Mouse (Mus musculus): ENCODE data around the gene Il17rc. TPM values are rescaled to one million over a fixed set of nuclear protein-coding genes. Genes with fewer than 3 reads are reported as not detected.

The Il17rc gene
- total RNA-seq, 1 experiment: 6.2 TPM

DNA sequence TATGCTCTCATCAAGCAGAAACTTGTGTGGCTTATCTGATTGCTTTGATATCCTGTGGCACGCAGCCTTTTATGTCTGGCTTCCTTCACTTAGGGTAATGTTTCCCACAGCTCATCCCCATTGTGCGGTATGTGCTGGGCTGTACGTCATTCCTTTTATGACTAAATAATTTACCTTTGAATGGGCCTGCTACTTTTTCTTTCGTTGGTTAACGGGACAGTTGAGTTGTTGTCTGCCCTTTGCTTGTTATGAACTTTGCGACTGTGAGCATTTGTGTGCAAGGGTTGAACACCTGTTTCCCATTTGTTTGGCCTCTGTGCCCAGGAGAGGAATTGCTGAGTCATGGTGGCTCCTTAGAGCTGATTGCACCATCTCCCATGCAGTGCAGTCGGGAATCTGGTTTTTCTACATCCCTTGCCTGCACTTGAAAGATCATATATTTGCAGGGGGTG is 15.9 kb downstream of the Il17rc start:
- Histone ChIP-seq H3K9me3 (ENCODE audit: control insufficient read depth, insufficient read depth, low read depth, low read length) (no peaks in the 10 kb centered on the region), H3K27ac (ENCODE audit: insufficient read depth, low read depth, low read length, poor library complexity, severe bottlenecking) (0 out of 2 replicates have a peak overlapping the region, but pooled peaks have one; percentile 8), H3K36me3 (ENCODE audit: control insufficient read depth, insufficient read depth, low read length, poor library complexity, severe bottlenecking) (peaks cover 3% of the 10 kb centered on the region; the same call in 1 of the 2 replicates), H3K4me1 (ENCODE audit: control insufficient read depth in 2 of 2, insufficient read depth in 2 of 2, low read length in 2 of 2, poor library complexity in 1 of 2) (peaks cover 10 to 21% of the 10 kb centered on the region in 2 experiments), H3K9ac (ENCODE audit: insufficient read depth, low read depth, low read length, poor library complexity, severe bottlenecking) (no peak overlapping the region; the same call in 1 of the 2 replicates), H3K4me3 (ENCODE audit: insufficient read depth in 1 of 2, low read depth in 1 of 2, low read length in 2 of 2, poor library complexity in 1 of 2, severe bottlenecking in 1 of 2) (no peak overlapping the region)
- no peak for TF ChIP-seq ZNF384 (IDR thresholded peaks at IDR 0.05; ENCODE audit: low read depth, low read length)
- TF ChIP-seq MAFK (IDR thresholded peaks at IDR 0.05; ENCODE audit: insufficient read depth, low read depth, low read length): peak; percentile 98
- no peak for DNase-seq (ENCODE audit: low read depth, low spot score)
- in situ Hi-C loops (cut with MboI; ENCODE audit: low sequenced_read_pairs in 2 of 2, unreplicated experiment in 2 of 2): no loop called here

DNA sequence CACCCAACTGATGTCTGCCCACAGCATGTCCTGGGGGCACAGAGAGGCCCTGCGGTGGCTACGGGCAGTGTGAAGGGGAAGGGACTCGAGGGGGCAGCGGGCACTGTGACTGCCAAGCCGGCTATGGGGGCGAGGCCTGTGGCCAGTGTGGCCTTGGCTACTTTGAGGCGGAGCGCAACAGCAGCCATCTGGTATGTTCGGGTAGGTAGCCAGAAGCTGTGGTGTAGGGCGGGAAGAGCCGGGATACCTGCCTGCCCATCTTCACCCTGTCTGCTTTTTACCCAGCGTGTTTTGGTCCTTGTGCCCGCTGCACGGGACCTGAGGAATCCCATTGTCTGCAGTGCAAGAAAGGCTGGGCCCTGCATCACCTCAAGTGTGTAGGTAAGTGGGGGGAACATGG is 18.2 kb downstream of the Il17rc start:
- Histone ChIP-seq H3K9ac (ENCODE audit: insufficient read depth, low read depth, low read length, poor library complexity, severe bottlenecking) (no peak overlapping the region), H3K27ac (ENCODE audit: insufficient read depth, low read depth, low read length, poor library complexity, severe bottlenecking) (no peak overlapping the region), H3K4me1 (ENCODE audit: control insufficient read depth in 2 of 2, insufficient read depth in 2 of 2, low read length in 2 of 2, poor library complexity in 1 of 2) (peaks cover 10 to 23% of the 10 kb centered on the region in 2 experiments), H3K4me3 (ENCODE audit: insufficient read depth in 1 of 2, low read depth in 1 of 2, low read length in 2 of 2, poor library complexity in 1 of 2, severe bottlenecking in 1 of 2) (peak overlapping the region; percentile 12 to 23; a peak in 2 of 4 replicates), H3K36me3 (ENCODE audit: control insufficient read depth, insufficient read depth, low read length, poor library complexity, severe bottlenecking) (peaks cover 3% of the 10 kb centered on the region; the same call in 1 of the 2 replicates), H3K9me3 (ENCODE audit: control insufficient read depth, insufficient read depth, low read depth, low read length) (no peaks in the 10 kb centered on the region)
- TF ChIP-seq ZC3H11A (IDR thresholded peaks at IDR 0.05; ENCODE audit: borderline replicate concordance, low read depth, low read length) (no peak), MAFK (IDR thresholded peaks at IDR 0.05; ENCODE audit: insufficient read depth, low read depth, low read length) (no peak), ZNF384 (IDR thresholded peaks at IDR 0.05; ENCODE audit: low read depth, low read length) (no peak), CHD2 (IDR thresholded peaks at IDR 0.05; ENCODE audit: low read depth, low read length) (no peak), HCFC1 (IDR thresholded peaks at IDR 0.05; ENCODE audit: borderline replicate concordance, insufficient read depth, low read length) (no peak)
- in situ Hi-C loops (cut with MboI; ENCODE audit: low sequenced_read_pairs in 2 of 2, unreplicated experiment in 2 of 2): no loop called here
- DNase-seq (ENCODE audit: low read depth, low spot score): no peak

DNA sequence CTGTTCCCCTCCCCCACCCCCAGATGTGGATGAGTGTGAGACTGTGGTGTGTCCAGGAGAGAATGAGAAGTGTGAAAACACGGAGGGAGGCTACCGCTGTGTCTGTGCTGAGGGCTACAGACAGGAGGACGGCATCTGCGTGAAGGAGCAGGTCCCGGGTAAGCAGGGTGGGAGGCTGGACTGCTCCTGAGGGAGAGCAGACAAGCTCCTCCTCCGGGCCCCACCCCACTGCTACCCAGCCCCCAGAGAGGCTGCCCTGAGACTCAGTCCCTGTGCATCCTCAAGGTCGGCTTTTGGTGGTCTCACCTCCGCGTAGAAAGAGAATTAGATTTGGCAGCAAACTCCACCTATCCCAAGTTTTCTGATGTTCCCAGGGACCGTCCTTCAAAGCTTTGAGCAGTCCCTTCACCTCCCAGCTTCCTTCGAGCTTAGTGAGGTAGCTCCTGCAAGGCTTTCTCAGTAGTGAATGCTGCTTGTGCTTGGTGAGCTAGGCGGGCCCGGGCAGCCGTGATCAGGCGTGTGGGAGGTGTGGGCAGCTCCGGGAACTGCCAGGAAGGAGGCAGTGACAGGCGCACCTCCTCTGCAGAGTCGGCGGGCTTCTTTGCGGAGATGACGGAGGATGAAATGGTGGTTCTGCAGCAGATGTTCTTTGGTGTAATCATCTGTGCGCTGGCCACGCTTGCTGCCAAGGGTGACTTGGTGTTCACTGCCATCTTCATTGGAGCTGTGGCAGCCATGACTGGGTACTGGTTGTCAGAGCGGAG is 21.1 kb downstream of the Il17rc start:
- no peaks in the 10 kb centered on the region for H3K9me3 ChIP-seq (ENCODE audit: control insufficient read depth, insufficient read depth, low read depth, low read length)
- peaks cover 4 to 23% of the 10 kb centered on the region in 2 experiments for H3K4me1 ChIP-seq (ENCODE audit: control insufficient read depth in 2 of 2, insufficient read depth in 2 of 2, low read length in 2 of 2, poor library complexity in 1 of 2)
- peak overlapping the region; percentile 14 to 31; a peak in 2 of 4 replicates for H3K4me3 ChIP-seq (ENCODE audit: insufficient read depth in 1 of 2, low read depth in 1 of 2, low read length in 2 of 2, poor library complexity in 1 of 2, severe bottlenecking in 1 of 2)
- no peak for DNase-seq (ENCODE audit: low read depth, low spot score)
- no peak overlapping the region for H3K27ac ChIP-seq (ENCODE audit: insufficient read depth, low read depth, low read length, poor library complexity, severe bottlenecking)
- peaks cover 3% of the 10 kb centered on the region; the same call in 1 of the 2 replicates for H3K36me3 ChIP-seq (ENCODE audit: control insufficient read depth, insufficient read depth, low read length, poor library complexity, severe bottlenecking)
- H3K9ac ChIP-seq (ENCODE audit: insufficient read depth, low read depth, low read length, poor library complexity, severe bottlenecking): peak overlapping the region; percentile 6; the same call in 1 of the 2 replicates
- no peak for TF ChIP-seq ZNF384 (IDR thresholded peaks at IDR 0.05; ENCODE audit: low read depth, low read length)
- TF ChIP-seq ZC3H11A (IDR thresholded peaks at IDR 0.05; ENCODE audit: borderline replicate concordance, low read depth, low read length): no peak
- no peak for TF ChIP-seq MAFK (IDR thresholded peaks at IDR 0.05; ENCODE audit: insufficient read depth, low read depth, low read length)
- TF ChIP-seq HCFC1 (IDR thresholded peaks at IDR 0.05; ENCODE audit: borderline replicate concordance, insufficient read depth, low read length): no peak
- no peak for TF ChIP-seq CHD2 (IDR thresholded peaks at IDR 0.05; ENCODE audit: low read depth, low read length)
- in situ Hi-C loops (cut with MboI; ENCODE audit: low sequenced_read_pairs in 2 of 2, unreplicated experiment in 2 of 2): no loop called here

DNA sequence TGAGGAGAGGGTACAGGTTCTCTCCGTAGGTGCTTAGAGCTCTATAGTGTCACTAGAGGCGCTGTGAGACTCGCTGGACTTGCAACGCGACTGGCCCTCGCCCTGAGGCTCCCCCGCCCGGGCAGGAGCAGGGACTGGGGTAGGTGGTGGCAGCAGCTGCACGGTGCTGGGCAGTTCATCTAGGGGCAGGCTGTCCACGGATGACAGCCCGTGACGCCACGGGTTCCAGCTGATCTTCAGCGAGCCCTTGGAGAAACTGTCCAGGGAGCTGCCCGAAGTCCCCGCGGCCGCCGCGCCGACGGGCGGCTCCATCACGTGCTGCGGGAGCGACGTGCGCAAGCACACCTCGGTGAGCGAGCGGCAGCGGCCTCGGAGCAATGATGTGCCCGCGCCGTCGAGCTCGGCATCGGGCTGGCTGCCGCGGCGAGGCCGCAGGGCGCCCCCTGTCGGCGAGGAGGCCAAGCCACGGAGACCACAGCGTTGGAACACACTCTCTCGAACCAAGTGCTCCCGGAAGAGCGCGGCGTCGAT is 23.1 kb downstream of the Il17rc start:
- in situ Hi-C loops (cut with MboI; ENCODE audit: low sequenced_read_pairs in 2 of 2, unreplicated experiment in 2 of 2): no loop called here
- H3K9me3 ChIP-seq (ENCODE audit: control insufficient read depth, insufficient read depth, low read depth, low read length): no peaks in the 10 kb centered on the region
- H3K9ac ChIP-seq (ENCODE audit: insufficient read depth, low read depth, low read length, poor library complexity, severe bottlenecking): peak overlapping the region; percentile 77
- H3K36me3 ChIP-seq (ENCODE audit: control insufficient read depth, insufficient read depth, low read length, poor library complexity, severe bottlenecking): peaks cover 3% of the 10 kb centered on the region; the same call in 1 of the 2 replicates
- DNase-seq (ENCODE audit: low read depth, low spot score): peak; percentile 79
- TF ChIP-seq ZC3H11A (IDR thresholded peaks at IDR 0.05; ENCODE audit: borderline replicate concordance, low read depth, low read length) (no peak), HCFC1 (IDR thresholded peaks at IDR 0.05; ENCODE audit: borderline replicate concordance, insufficient read depth, low read length) (no peak), CHD2 (IDR thresholded peaks at IDR 0.05; ENCODE audit: low read depth, low read length) (no peak), MAFK (IDR thresholded peaks at IDR 0.05; ENCODE audit: insufficient read depth, low read depth, low read length) (no peak), ZNF384 (IDR thresholded peaks at IDR 0.05; ENCODE audit: low read depth, low read length) (no peak)
- H3K4me3 ChIP-seq (ENCODE audit: insufficient read depth in 1 of 2, low read depth in 1 of 2, low read length in 2 of 2, poor library complexity in 1 of 2, severe bottlenecking in 1 of 2): peak overlapping the region; percentile 49 to 68
- H3K4me1 ChIP-seq (ENCODE audit: control insufficient read depth in 2 of 2, insufficient read depth in 2 of 2, low read length in 2 of 2, poor library complexity in 1 of 2): peaks cover 0 to 11% of the 10 kb centered on the region in 2 experiments; a peak in 1 of 4 replicates
- no peak overlapping the region for H3K27ac ChIP-seq (ENCODE audit: insufficient read depth, low read depth, low read length, poor library complexity, severe bottlenecking)

All from ES-E14 (cell line).